Mouse (Mus musculus) kidney, adult 9 months (tissue): ENCODE data around the gene Dyrk1a.

Source experiments
- DNase-seq: peaks from one replicate; pipeline ENCODE4 v3.0.0; 2022

Dyrk1a gene

DNA sequence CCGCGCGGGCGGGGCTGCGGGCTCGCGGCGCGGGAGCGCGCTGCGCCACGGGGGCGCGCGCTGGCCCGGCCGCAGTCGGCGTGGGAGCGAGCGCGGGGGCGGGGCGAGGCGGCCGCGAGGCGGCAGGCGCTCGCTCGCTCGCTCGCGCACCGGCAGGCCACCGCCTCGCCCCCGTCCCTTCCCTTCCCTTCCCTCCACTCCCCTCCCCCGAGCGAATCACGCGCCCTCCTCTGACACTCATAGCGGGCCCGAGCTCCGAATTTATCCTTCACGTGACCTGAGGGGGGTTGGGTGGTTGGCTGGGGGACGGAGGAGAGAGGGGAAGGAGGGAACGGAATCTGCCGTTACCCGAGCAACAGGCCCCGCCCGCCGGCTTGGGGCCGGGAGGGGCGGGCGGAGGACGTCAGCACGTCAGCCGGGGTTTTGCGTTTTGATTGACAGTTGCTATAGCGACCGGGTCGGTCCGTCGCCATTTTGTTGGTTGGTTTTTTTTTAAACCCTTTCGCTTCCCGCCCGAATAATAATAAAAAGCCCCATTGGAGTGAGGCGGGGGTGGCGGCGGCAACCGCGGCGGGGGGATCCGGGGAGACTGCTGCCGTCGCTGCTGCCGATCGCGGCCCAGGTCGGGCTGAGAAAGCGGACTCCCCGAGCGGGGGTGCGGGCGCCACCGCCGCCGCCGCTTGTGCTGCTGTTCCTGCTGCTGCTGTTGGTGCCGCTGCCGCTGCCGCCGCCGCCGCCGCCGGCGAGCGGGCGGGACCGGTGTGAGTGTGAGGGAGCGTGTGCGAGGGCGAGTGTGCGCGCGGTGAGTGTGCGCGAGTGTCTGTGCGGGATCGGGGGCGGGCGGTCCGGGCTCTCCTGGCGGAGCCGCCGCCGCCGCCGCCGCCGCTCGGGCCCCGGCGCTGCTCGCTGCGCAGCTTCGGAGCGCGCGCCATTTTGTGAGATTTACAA lies at the start of gene Dyrk1a:
Dyrk1a (plus strand) TSS at position 782 of the 948 bp plus-strand sequence.
- DNase-seq: peak; percentile 99

DNA sequence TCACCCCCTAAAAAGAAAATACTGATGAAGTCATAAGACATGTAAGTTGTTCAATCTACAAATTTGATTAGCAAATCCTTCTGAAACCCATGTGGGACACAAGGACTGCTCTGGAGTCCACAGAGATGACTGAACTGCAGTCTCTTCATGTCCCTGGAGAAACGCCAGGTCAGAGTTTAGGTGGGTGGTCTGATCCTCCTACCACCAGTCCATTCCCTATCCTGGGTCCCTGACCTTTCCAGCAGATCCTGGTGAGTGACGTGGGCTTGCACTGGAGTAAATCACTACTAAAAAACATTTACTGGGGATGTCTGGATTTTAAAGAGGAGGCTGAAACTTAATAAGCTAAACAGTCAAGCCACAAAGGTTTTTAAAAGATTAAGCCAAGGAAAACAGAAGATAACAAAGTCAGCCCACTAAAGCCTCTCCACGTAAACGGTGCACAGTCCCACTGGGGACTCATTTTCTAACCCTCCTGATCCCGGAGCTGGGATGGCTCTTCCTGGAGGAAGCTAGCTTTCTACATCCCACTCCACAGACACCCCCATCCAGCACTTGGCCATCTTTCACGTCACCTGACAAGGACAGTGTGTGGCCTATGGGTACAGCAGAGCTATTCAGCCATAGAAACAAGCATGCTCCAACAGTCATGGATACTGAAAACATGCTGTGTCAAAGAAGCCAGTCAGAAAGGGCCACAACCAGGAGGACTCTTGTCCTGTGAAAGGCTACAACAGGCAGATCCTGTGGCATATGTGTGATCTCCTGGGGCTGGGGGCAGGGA lies 46.0 kb upstream of the Dyrk1a start:
- DNase-seq: no peak

DNA sequence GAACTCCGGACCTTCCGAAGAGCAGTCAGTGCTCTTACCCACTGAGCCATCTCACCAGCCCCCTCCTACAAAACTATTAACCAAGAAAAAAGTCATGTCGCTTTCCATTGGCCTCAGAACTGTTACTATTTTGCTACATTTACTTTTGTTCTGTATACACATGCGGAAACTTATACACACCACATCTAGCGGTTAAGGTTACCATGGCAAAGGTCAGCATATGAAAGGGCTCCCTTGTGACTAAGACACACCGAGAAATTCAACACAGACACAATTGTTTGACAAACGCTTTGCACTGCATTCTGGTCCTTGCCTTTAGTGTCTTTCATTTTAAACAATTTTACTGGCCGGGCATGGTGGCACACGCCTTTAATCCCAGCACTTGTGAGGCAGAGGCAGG lies 45.1 kb upstream of the Dyrk1a start:
- no peak for DNase-seq

DNA sequence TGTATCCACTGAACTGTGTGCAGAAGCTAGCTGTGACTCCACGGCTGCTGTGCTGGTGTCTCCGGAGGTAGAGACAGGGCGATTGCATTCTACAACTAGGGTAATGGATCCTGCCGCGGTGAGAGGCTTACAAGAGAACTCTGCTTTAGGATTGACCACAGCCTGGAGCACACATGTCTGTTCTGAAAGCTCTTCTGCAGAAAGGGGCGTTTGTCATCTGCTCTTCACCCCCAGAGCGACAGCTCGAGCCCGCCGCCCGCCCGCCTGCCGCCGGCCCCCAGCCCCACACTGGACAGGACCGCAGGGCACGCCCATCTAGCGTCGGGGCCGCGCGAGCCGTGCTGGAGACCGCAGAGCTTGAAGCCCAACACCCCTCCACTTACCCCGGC lies 43.9 kb upstream of the Dyrk1a start:
- DNase-seq: no peak

DNA sequence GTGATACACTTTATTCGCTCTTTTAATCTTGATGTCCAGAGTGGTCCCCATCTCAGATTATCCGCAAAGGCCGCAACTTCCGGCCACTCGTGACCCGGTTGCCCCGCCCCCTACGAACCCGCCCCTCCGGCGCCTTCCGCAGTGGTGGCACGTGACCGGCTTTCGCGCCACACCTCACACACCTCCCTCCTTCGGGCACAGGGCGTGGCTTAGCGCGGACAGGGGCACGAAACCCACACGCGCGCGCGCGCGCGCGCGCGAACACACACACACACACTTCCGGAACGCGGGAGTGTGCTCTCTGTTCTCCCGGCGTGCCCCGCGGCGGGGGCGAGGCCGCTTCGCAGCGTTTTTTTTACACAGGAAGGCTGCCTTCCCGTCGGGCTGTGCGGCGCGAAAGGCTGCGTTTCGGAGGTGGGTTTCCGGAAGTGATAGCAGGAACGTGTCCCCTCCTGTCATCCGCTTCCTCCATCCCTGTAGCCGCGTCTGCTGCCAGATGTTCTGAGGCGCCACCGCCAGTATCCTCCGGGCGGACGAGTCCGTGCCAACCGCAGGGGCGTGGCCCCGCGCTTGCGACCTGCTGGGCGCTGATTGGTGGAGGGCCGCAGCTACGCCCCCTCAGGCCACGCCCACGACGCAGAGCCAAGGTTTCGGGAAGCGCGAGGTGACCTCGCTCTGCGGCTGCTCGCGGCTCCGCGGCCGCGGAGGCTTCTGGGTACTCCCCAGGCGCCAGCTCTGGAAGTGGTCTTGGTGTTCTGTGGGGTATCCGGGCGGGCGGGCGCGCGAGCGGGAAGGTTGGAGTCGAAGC lies 43.3 kb upstream of the Dyrk1a start, which contains the start of gene Vps26c:
Vps26c (minus strand) TSS at position 487 of the 808 bp plus-strand sequence.
- DNase-seq: peak; percentile 98

DNA sequence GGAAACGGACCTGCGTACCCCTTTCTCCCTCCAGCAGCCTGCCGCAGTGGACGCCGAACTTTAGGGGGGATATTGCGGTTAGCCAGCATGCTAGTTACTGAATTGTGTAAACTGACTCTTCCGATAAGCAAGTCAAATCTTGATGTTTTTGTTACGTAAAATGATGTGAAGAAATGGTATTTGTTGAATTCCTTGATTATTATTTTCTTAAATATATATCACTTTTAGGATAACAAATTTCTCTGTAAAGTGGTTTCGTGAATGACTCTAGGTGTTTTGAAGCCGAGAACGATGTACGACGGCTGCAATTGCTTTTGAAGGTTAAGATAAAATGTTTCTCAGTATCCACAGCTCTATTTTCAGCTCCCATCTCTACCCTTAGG lies 42.7 kb upstream of the Dyrk1a start:
- peak; percentile 24 for DNase-seq

DNA sequence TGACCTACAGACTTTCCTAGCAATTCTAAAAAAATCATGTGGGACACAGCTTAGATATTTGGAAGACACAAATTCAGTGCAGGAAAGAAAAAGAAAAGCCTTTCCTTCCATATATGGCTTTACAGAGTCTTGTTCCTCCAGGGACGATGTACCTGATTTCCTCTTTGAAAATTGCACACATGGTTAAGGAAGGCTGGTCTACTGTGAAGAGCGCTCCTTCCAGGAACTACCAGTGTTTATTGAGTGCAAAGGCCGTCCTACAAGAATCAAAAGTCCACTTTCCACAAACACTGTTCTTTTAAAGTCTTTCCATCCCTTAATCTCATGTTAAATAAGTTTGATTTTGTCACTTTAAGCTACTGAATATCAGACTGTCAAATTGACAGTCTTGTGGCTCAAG lies 42.3 kb upstream of the Dyrk1a start:
- peak; percentile 40 for DNase-seq

DNA sequence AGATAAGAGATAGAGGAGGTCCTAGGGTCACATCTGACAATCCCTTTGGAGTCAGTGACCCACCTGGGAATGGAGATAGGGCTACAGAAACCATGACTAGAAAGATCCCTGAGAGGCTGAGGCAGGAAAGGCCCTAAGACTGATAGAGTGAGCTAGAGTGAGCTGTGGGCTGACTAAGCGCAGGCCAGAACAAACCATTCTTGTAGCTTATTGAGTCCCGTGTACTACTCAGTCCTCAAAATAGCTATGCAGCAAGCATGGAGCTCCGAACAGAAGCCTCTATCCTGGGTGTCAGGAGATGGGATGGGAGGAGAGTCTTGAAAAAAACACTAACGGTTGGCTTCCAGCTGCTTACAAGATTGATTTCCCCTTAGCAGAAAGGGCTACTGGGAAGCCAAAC lies 38.5 kb upstream of the Dyrk1a start:
- no peak for DNase-seq

DNA sequence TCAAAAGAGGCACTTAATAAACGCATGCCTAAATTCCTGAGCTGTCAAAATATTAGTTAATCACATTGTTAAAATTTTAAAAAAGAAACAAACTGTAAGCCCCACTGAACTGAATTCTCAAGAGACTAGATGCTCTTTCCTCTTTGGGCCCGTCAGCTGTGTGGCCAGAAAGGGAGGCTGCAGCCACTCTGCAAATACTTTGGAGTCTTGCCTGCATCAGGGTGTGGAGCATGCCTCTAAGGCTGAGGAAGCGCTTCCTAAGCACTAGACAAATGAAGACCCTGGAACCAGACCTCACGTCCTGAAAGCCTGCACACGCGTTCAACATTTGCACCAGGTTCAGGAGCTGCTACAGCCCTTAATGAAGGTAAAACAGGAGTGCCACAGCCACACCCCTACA lies 36.1 kb upstream of the Dyrk1a start:
- DNase-seq: no peak

DNA sequence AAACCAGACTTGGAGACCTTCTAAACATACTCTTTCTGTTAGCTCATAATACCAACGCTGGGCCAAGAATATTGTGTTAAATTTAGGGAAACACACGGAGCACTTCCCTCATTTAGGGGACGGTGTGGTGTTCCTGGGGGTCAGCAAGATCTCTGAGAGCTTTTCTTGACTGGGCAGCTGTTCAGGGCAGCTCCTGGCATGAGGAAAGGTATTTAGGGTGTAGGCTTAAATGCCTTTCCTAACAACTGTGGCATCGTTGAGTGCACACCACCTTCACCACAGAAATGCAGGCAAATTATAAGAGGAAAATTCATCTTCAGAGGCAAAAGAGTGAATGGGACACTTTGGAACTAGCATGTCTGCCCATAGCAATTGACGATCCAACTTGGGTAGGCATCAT lies 34.1 kb upstream of the Dyrk1a start:
- DNase-seq: no peak

DNA sequence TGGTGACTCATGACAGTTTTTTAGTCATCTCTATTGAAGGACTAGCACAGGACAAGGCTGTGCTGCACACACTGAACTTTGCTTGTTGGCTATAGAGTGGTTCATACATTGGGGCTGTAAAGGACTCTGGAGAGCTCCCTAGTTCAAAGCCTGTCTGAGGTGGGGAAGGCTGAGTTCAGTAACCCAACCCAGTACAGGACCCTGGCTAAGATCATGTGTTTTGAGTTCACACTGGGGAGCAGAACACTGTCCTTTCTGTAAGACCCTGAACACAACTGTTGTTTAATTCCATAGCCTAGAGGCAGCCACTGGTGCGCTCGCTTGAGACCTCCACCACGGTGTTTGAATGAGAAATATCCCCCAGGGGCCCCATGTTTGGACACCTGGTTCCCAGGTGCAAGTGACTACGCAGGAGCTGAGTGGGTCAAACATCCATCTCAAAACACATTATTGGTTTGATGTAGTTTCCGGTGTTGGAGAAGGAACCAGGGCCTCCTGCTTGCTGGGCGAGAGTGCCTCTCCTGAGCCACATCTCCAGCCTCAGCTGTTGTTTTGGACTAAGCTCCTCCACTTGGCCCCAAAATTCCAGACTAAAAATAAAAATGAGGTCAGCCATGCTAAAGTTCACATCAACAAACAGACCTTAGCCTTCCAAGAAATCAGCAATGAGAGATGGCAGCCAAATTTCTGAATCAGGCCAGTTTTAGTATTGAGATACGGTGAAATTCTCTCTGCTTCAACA lies 33.2 kb upstream of the Dyrk1a start:
- DNase-seq: peak; percentile 76

DNA sequence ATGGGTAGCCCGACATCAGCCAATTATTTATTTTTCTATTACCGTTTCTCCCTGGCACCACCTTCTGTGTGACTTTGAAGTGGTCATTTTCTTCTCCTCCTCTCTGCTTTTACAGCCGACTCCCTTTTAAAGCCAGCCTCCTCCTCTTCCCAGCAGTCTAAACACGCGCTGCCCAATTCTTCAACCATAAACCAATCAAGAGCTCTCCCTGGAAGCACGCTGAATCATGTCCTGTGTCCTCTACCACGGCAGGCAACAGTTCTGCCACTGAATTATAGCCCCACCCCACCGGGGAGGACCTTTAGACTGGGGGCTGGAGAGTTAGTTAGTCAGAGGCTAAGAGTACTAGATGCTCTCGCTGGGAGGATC lies 32.7 kb upstream of the Dyrk1a start:
- peak; percentile 71 for DNase-seq

DNA sequence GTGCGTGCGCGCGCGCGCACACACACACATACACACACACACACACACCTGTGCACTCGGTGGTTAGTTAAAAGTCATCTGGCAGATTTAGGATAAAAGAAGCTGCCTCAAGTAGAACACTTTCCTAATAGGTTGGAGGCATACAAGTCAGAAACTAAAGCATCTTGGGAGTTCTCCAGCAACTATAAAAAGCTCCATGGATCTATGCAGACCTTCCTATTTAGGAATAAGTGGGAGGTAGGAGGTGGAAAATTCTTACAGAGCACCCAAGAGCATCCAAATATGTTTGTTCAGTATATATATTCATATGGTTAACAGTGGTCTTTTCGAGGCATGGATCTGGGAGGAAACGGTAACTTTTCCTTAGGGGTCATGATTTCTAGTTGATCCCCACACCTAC lies 29.7 kb upstream of the Dyrk1a start:
- DNase-seq: no peak

DNA sequence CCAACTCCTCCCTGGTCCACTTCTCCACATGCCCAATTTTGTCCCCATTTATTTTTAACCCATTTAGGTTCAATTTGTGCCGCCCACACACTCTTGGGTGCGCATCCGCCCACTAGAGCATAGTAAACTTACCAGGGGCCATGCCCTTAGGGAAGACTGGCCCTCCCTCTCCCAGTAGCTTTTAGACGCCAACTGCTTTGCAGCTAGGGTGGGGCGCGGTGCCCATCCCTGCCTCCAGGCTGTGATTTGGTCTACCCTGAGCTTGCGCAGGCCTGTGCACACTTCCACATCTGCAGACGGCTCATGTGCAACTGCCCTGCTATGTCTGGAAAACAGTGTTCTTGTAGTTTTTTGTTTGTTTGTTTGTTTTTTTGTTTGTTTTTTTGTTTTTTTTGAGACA lies 26.9 kb upstream of the Dyrk1a start:
- no peak for DNase-seq

DNA sequence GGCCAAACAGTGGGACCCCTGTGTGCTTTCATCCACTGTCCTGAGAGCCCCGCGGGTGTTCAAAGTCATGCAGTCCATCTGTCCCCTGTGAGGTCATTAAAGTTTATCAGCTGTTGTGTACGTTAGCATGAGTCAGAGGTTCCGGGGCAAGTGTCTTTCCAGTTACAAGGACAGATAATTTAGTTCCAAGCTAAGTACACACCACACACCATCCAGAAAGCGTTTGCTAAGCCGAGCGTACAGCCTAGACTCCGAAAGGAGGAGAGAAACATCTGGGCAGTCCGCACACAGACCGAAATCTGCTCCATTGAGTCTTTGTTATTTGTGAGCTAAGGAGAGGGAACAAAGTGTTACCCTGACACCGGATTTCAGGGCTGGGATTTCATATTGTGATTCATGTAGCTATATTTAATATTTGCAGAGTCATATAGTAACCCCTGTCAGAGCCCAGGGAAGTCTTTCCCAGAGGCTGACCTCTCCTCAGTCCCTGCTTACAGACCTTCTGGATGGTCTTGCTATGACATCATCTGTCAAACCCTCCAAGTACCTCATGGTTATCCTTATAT lies 25.2 kb upstream of the Dyrk1a start:
- DNase-seq: no peak

DNA sequence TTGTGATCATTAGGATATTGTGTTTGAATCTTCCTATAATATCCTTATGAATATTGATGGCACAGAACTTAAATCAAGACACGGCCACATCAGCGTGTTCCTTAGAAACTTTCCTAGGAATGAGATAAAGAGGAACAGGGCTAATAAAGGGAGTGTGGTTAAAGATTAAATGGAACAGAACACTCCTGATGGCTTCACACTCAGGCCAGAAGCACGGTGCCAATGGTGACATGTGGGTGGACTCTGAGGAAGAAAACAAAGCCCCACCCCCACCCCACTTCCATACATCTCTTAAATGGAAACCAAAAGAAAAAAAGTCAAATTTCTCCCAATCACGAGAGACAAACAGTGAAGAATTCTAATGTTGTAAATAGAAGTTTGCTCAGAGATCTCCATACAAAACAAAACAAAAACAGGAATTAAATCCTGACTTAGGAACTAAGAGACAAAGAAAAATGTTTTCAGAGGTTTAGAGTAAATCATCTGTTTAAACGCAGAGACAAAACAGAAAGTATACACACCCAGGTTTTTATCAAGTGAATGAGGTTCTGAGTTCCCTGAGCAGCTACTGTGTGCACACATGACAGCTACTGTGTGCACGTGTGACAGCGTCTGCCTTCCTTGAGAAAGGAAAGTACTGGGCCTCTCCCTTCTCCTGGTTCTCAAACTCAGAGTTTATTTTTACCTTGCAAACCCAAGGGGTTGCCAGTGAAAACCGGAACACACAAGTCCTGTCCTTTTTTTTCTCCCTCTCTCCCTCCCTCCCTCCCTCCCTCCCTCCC lies 23.8 kb upstream of the Dyrk1a start:
- peak; percentile 27 for DNase-seq

DNA sequence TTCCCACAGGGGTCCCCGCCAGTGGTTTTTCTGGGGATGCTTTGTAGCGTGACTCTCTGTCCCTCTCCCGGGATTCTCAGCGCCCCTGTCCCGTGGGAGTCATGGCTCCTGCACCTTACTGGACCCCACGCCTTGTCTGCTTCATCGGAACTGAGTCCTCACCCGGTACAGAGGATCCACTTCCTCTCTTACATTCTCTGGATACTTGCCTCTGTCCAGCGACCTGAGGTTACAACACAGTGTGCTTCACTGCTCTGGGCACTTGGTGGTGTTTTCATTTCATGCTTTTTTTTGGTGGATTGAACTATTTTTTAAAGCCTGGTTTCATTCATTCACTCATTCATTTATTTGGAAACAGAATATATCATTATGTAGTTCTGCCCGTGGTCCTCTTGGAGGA lies 20.0 kb upstream of the Dyrk1a start:
- no peak for DNase-seq

DNA sequence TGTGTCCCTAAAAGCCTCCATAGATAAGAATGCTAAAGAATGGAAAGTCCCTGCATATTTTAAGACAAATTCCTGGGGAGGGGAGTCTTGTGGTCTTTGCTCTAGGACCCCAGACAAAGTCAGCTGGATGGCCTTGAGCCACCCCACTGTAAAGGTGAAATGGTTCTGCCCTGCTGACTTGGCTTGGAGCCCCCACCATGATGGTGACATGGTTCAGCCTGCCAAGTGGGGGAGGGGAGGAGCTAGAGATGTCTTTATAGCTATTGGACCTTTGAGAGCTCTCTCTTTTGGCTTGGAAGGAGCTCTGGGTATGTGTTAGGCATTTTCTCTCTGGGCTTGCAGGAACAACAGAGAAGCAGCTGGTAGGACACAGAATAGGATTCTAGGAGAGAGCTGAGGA lies 17.9 kb upstream of the Dyrk1a start:
- no peak for DNase-seq

DNA sequence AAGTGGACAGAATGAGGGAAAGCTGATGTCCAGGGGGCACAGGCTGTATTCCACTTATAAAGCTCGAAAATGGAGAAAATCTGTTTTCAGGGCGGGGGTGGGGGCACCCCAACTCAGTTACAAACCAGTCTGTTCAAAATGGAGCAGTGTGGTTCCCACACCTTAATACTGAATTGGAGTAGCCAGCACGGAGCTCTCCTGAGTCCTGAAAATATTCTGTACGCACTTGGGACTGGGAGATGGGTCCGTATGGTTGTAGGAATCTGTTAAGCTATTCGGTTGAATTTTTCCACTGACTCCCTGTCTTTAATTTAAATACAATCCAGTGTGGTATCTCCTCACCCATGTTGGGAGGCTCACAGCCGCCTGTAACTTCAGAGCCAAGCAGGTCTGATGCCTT lies 14.5 kb upstream of the Dyrk1a start:
- DNase-seq: no peak

DNA sequence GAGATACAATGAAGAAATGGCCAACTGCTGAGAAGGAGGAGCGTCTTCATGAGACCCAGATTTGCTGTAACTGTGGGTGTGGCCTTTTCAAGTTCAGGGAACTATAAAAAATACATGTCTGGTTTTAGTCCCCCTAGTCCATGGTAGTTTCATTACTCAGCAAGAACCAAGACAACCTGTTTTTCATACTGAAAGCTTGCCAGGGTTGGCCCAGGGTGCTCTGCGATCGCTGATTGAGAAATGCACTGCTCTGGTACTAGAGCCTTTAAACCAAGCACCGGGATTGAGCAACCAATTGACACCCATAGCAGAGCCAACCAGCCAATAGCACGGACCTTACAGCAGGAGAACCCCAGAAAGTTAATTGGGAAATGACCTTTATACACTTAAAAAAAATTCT lies 13.6 kb upstream of the Dyrk1a start:
- DNase-seq: no peak

DNA sequence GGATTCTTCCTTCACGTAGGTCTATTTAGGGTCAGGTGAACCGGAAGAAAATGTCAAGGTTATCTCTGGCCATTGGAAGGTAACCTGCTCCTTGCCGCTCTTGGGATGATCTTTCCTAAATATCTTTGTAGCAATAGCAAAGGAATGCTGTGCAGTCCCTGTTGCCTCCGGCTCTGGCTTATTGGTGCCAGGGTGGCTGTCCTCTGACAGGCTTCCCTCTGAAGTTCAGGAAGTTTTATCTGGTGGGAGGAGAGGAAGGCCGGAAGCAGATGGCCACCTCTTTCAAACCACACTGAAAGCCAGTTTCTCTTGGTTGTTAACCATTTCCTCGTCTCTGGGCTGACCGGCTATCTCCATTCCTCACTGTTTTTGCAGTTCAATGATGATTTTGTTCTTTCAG lies 10.5 kb upstream of the Dyrk1a start:
- no peak for DNase-seq
